Mouse (Mus musculus) limb, embryonic 12.5 days (tissue): Measurements from ENCODE around the gene Cldn7. TPM values are rescaled to one million over a fixed set of nuclear protein-coding genes. Genes with fewer than 3 reads are reported as not detected.
"Not testable (repeated sequence)": the region's sequence is repeated elsewhere in the genome, so short reads cannot be mapped to it uniquely, and the experiment has no call there.

ENCODE experiments used
- ATAC-seq: fragments of 200-750 bp; cut with Nextera tagmentation; 2 replicates; pipeline ENCODE4 v1.8.0; 2017; ENCODE audit warnings: low read depth, moderate TSS enrichment; ENCODE audit not compliant: insufficient number of reproducible peaks, insufficient read depth, low FRiP score, low TSS enrichment
- H3K27ac ChIP-seq: fragments of 300-500 bp; sonication (generic); 2 replicates; pipeline ENCODE4 v1.5.1; 2016; ENCODE audit warnings: mild to moderate bottlenecking, moderate library complexity
- H3K27me3 ChIP-seq: fragments of 300-500 bp; sonication (generic); 2 replicates; pipeline ENCODE4 v1.6.1; 2016; ENCODE audit warnings: mild to moderate bottlenecking, moderate library complexity
- H3K36me3 ChIP-seq: fragments of 300-500 bp; sonication (generic); 2 replicates; pipeline ENCODE4 v1.6.1; 2016; ENCODE audit warnings: mild to moderate bottlenecking, moderate library complexity
- H3K4me1 ChIP-seq: fragments of 300-500 bp; sonication (generic); replicated peaks from 2 replicates; pipeline ENCODE4 v1.6.1; 2016
- H3K4me2 ChIP-seq: fragments of 300-500 bp; sonication (generic); 2 replicates; pipeline ENCODE4 v1.6.1; 2016; ENCODE audit warnings: mild to moderate bottlenecking, moderate library complexity
- H3K4me3 ChIP-seq: fragments of 300-500 bp; sonication (generic); replicated peaks from 2 replicates; pipeline ENCODE4 v1.5.1; 2016; ENCODE audit warnings: mild to moderate bottlenecking
- H3K9ac ChIP-seq: fragments of 300-500 bp; sonication (generic); replicated peaks from 2 replicates; pipeline ENCODE4 v1.6.1; 2016; ENCODE audit warnings: mild to moderate bottlenecking, moderate library complexity
- H3K9me3 ChIP-seq: fragments of 300-500 bp; sonication (generic); 2 replicates; pipeline ENCODE4 v1.6.1; 2016; ENCODE audit warnings: mild to moderate bottlenecking, moderate library complexity
- WGBS: fragments of 180-500 bp; shearing (Covaris S2); methylation state at CpG from one replicate; pipeline ENCODE4 v1.1.7; 2016; 5-methylcytosine and 5-hydroxymethylcytosine counted together
- polyA plus RNA-seq: library from polyadenylated mRNA; unstranded; fragments of >200 nt; fragmentation: Nextera tagmentation; extraction: Ambion mirVana; gene quantifications from 2 replicates; pipeline ENCODE4 v1.2.1, GENCODE M21; 2016

Cldn7 gene
- polyA plus RNA-seq, 1 experiment from 2014 or later, result 18.1 TPM

- Histone ChIP-seq H3K27me3 (no peaks in the 10 kb centered on the region), H3K36me3 (peaks cover 59% of the 10 kb centered on the region), H3K4me3 (peak overlapping the region; percentile 77), H3K9me3 (no peaks in the 10 kb centered on the region), H3K4me2 (peak overlapping the region; percentile 93), H3K4me1 (peaks cover 48% of the 10 kb centered on the region), H3K9ac (peak overlapping the region; percentile 34; the same call in 1 of the 2 replicates), H3K27ac (no peak overlapping the region)
- no peak for ATAC-seq
- WGBS, result 91% methylated on average over 2 of the region's 2 CpGs
Measured at GRCm38 (mm10) chr11:70002471-70002870, 37.9 kb downstream of the Cldn7 start.

- Histone ChIP-seq H3K9me3 (no peaks in the 10 kb centered on the region), H3K27ac (no peak overlapping the region), H3K4me3 (no peak overlapping the region), H3K27me3 (no peaks in the 10 kb centered on the region), H3K9ac (no peak overlapping the region), H3K4me2 (no peak overlapping the region), H3K4me1 (peaks cover 26% of the 10 kb centered on the region), H3K36me3 (peaks cover 63% of the 10 kb centered on the region)
- no peak for ATAC-seq
- WGBS, result 65% methylated on average over 5 of the region's 5 CpGs
Measured at GRCm38 (mm10) chr11:70005521-70005920, 40.9 kb downstream of the Cldn7 start.

- ATAC-seq, result no peak
- H3K36me3 ChIP-seq, result peaks cover 92% of the 10 kb centered on the region
- no peak overlapping the region for H3K4me3 ChIP-seq
- H3K9me3 ChIP-seq, result no peaks in the 10 kb centered on the region
- 91% methylated on average over 6 of the region's 6 CpGs for WGBS
- H3K27ac ChIP-seq, result no peak overlapping the region
- peaks cover 16% of the 10 kb centered on the region for H3K4me1 ChIP-seq
- H3K27me3 ChIP-seq, result no peaks in the 10 kb centered on the region
- H3K4me2 ChIP-seq, result no peak overlapping the region
- H3K9ac ChIP-seq, result no peak overlapping the region
Measured at GRCm38 (mm10) chr11:70010033-70010432, 45.5 kb downstream of the Cldn7 start.

GRCm38 (mm10) chr11:70010548-70010947, 46.0 kb downstream of the Cldn7 start:
- Histone ChIP-seq H3K27me3 (no peaks in the 10 kb centered on the region), H3K27ac (no peak overlapping the region), H3K4me2 (no peak overlapping the region), H3K9ac (no peak overlapping the region), H3K36me3 (peaks cover 87% of the 10 kb centered on the region), H3K9me3 (no peaks in the 10 kb centered on the region), H3K4me3 (no peak overlapping the region), H3K4me1 (peaks cover 16% of the 10 kb centered on the region)
- ATAC-seq, result no peak
- WGBS, result 87% methylated on average over 12 of the region's 12 CpGs

- Histone ChIP-seq H3K9ac (no peak overlapping the region), H3K4me2 (no peak overlapping the region), H3K36me3 (peaks cover 83% of the 10 kb centered on the region), H3K27ac (no peak overlapping the region), H3K4me3 (no peak overlapping the region), H3K4me1 (peaks cover 16% of the 10 kb centered on the region), H3K27me3 (no peaks in the 10 kb centered on the region), H3K9me3 (no peaks in the 10 kb centered on the region)
- no peak for ATAC-seq
- 94% methylated on average over 10 of the region's 10 CpGs for WGBS
Measured at GRCm38 (mm10) chr11:70010961-70011360, 46.4 kb downstream of the Cldn7 start.

- Histone ChIP-seq H3K36me3 (peaks cover 63% of the 10 kb centered on the region), H3K4me1 (peaks cover 25% of the 10 kb centered on the region), H3K9ac (no peak overlapping the region), H3K4me3 (no peak overlapping the region), H3K27ac (no peak overlapping the region), H3K27me3 (no peaks in the 10 kb centered on the region), H3K4me2 (no peak overlapping the region), H3K9me3 (no peaks in the 10 kb centered on the region)
- no peak for ATAC-seq
- 87% methylated on average over 9 of the region's 9 CpGs for WGBS
Measured at GRCm38 (mm10) chr11:70012931-70013330, 48.4 kb downstream of the Cldn7 start.

- H3K4me2 ChIP-seq, result no peak overlapping the region
- no peaks in the 10 kb centered on the region for H3K27me3 ChIP-seq
- no peak overlapping the region for H3K4me3 ChIP-seq
- no peak for ATAC-seq
- peaks cover 26% of the 10 kb centered on the region for H3K4me1 ChIP-seq
- no peaks in the 10 kb centered on the region for H3K9me3 ChIP-seq
- H3K27ac ChIP-seq, result no peak overlapping the region
- peaks cover 58% of the 10 kb centered on the region for H3K36me3 ChIP-seq
- no peak overlapping the region for H3K9ac ChIP-seq
- 87% methylated on average over 3 of the region's 3 CpGs for WGBS
Measured at GRCm38 (mm10) chr11:70013408-70013807, 48.8 kb downstream of the Cldn7 start.

GRCm38 (mm10) chr11:70014051-70014450, 49.5 kb downstream of the Cldn7 start:
- 0 out of 2 replicates have a peak overlapping the region, but pooled peaks have one; percentile 67 for H3K27ac ChIP-seq
- H3K9me3 ChIP-seq, result no peaks in the 10 kb centered on the region
- H3K36me3 ChIP-seq, result peaks cover 52% of the 10 kb centered on the region
- peak overlapping the region; percentile 70; the same call in 1 of the 2 replicates for H3K9ac ChIP-seq
- peak overlapping the region; percentile 57 for H3K4me3 ChIP-seq
- peak overlapping the region; percentile 85 for H3K4me2 ChIP-seq
- no peak for ATAC-seq
- H3K4me1 ChIP-seq, result peaks cover 31% of the 10 kb centered on the region
- H3K27me3 ChIP-seq, result no peaks in the 10 kb centered on the region
- WGBS, result 48% methylated on average over 5 of the region's 5 CpGs

GRCm38 (mm10) chr11:70014880-70015558, 50.4 kb downstream of the Cldn7 start, which contains the start of gene Acadvl:
Gene Acadvl (minus strand): TSS chr11:70015411.
- Histone ChIP-seq H3K4me2 (peak within 1 kb of the TSS; percentile 85), H3K4me1 (peaks cover 41% of the 10 kb centered on the region), H3K27me3 (no peaks in the 10 kb centered on the region), H3K27ac (peak within 1 kb of the TSS; percentile 67), H3K4me3 (peak within 1 kb of the TSS; percentile 57), H3K9ac (peak within 1 kb of the TSS; percentile 70), H3K9me3 (no peaks in the 10 kb centered on the region), H3K36me3 (peaks cover 42% of the 10 kb centered on the region)
- ATAC-seq, result peak; percentile 42; the same call in 1 of the 2 replicates
- under 1% methylated on average over 35 of the region's 35 CpGs for WGBS

- Histone ChIP-seq H3K4me1 (peaks cover 48% of the 10 kb centered on the region), H3K4me3 (peak overlapping the region; percentile 57), H3K9ac (no peak overlapping the region), H3K9me3 (no peaks in the 10 kb centered on the region), H3K27me3 (no peaks in the 10 kb centered on the region), H3K27ac (no peak overlapping the region), H3K4me2 (peak overlapping the region; percentile 85), H3K36me3 (peaks cover 35% of the 10 kb centered on the region)
- 66% methylated on average over 6 of the region's 6 CpGs for WGBS
- no peak for ATAC-seq
Measured at GRCm38 (mm10) chr11:70015677-70016076, 51.1 kb downstream of the Cldn7 start.

- Histone ChIP-seq H3K4me1 (peaks cover 48% of the 10 kb centered on the region), H3K36me3 (peaks cover 30% of the 10 kb centered on the region)
- H3K4me2 ChIP-seq, H3K27me3 ChIP-seq, H3K4me3 ChIP-seq, H3K27ac ChIP-seq, ATAC-seq, H3K9ac ChIP-seq, H3K9me3 ChIP-seq: not testable (repeated sequence)
- WGBS, result 89% methylated on average over 2 of the region's 2 CpGs
Measured at GRCm38 (mm10) chr11:70016177-70016576, 51.6 kb downstream of the Cldn7 start.

- WGBS, result 89% methylated on average over 3 of the region's 3 CpGs
- H3K36me3 ChIP-seq, result peaks cover 25% of the 10 kb centered on the region
- peak within 1 kb of the TSS; percentile 67 for H3K4me3 ChIP-seq
- peak within 1 kb of the TSS; percentile 92; the same call in 1 of the 2 replicates for H3K9ac ChIP-seq
- peak within 1 kb of the TSS; percentile 94 for H3K27ac ChIP-seq
- peak within 1 kb of the TSS; percentile 87 for H3K4me2 ChIP-seq
- H3K9me3 ChIP-seq, result no peaks in the 10 kb centered on the region
- H3K27me3 ChIP-seq, result no peaks in the 10 kb centered on the region
- ATAC-seq, result no peak
- H3K4me1 ChIP-seq, result peaks cover 51% of the 10 kb centered on the region
Measured at GRCm38 (mm10) chr11:70016669-70017068, 52.1 kb downstream of the Cldn7 start, which contains the start of gene Dlg4. Gene Dlg4 (plus strand): TSS chr11:70016942.
